Mouse (Mus musculus) hindbrain, embryonic 11.5 days (tissue): ENCODE results near the gene Gm8994. TPM values are rescaled to one million over a fixed set of nuclear protein-coding genes. Genes with fewer than 3 reads are reported as not detected.

ENCODE experiments used
- ATAC-seq: fragments of 200-750 bp; cut with Nextera tagmentation; 2 replicates; pipeline ENCODE4 v1.8.0; 2017; ENCODE audit warnings: mild to moderate bottlenecking, moderate TSS enrichment, moderate library complexity; ENCODE audit not compliant: low FRiP score
- DNase-seq: peaks from one replicate; pipeline ENCODE4 v3.0.0-alpha.2; 2015; ENCODE audit warnings: low spot score
- H3K27ac ChIP-seq: fragments of 300-500 bp; sonication (generic); 2 replicates; pipeline ENCODE4 v1.5.1; 2014; ENCODE audit warnings: mild to moderate bottlenecking, low read depth, low read length
- H3K27me3 ChIP-seq: fragments of 300-500 bp; sonication (generic); 2 replicates; pipeline ENCODE4 v1.6.1; 2014; ENCODE audit warnings: mild to moderate bottlenecking, low read length, moderate library complexity, mixed read lengths; ENCODE audit not compliant: control insufficient read depth, insufficient read depth
- H3K36me3 ChIP-seq: fragments of 300-500 bp; sonication (generic); 2 replicates; pipeline ENCODE4 v1.6.1; 2014; ENCODE audit warnings: mild to moderate bottlenecking, low read length, moderate library complexity, mixed read lengths; ENCODE audit not compliant: control insufficient read depth, insufficient read depth
- H3K4me1 ChIP-seq: fragments of 300-500 bp; sonication (generic); replicated peaks from 2 replicates; pipeline ENCODE4 v1.6.1; 2014; ENCODE audit warnings: low read length, mixed read lengths; ENCODE audit not compliant: control insufficient read depth, insufficient read depth
- H3K4me2 ChIP-seq: fragments of 300-500 bp; sonication (generic); replicated peaks from 2 replicates; pipeline ENCODE4 v1.6.1; 2014; ENCODE audit warnings: mild to moderate bottlenecking, low read depth, low read length
- H3K4me3 ChIP-seq: fragments of 300-500 bp; sonication (generic); 2 replicates; pipeline ENCODE4 v1.5.1; 2014; ENCODE audit warnings: low read depth, low read length
- H3K9ac ChIP-seq: fragments of 300-500 bp; sonication (generic); 2 replicates; pipeline ENCODE4 v1.6.1; 2014; ENCODE audit warnings: low read depth, low read length
- H3K9me3 ChIP-seq: fragments of 300-500 bp; sonication (generic); 2 replicates; pipeline ENCODE4 v1.6.1; 2016; ENCODE audit warnings: low read length; ENCODE audit not compliant: control insufficient read depth
- WGBS: fragments of 180-500 bp; shearing (Covaris S2); extraction: QIAGEN DNeasy Blood & Tissue Kit; methylation state at CpG from one replicate; pipeline ENCODE4 v1.1.7; 2014; 5-methylcytosine and 5-hydroxymethylcytosine counted together
- polyA plus RNA-seq: library from polyadenylated mRNA; unstranded; fragments of >200 nt; fragmentation: Nextera tagmentation; extraction: Ambion mirVana; gene quantifications from 2 replicates; pipeline ENCODE4 v1.2.1, GENCODE M21; 2014

The Gm8994 gene
- polyA plus RNA-seq, 1 experiment from 2014 or later = not detected

GRCm38 (mm10) chr6:136345641-136346040 is 18.3 kb downstream of the Gm8994 start:
- Histone ChIP-seq H3K4me2 (no peak overlapping the region), H3K4me1 (no peaks in the 10 kb centered on the region), H3K27ac (no peak overlapping the region), H3K9ac (no peak overlapping the region), H3K36me3 (no peaks in the 10 kb centered on the region), H3K4me3 (no peak overlapping the region), H3K9me3 (no peaks in the 10 kb centered on the region), H3K27me3 (no peaks in the 10 kb centered on the region)
- DNase-seq (no peak), ATAC-seq (no peak)
- WGBS = 90% methylated on average over 7 of the region's 7 CpGs

- no peak overlapping the region for H3K9ac ChIP-seq
- DNase-seq (peak; percentile 14), ATAC-seq (no peak)
- H3K9me3 ChIP-seq = no peaks in the 10 kb centered on the region
- H3K4me3 ChIP-seq = no peak overlapping the region
- no peaks in the 10 kb centered on the region for H3K36me3 ChIP-seq
- H3K4me2 ChIP-seq = no peak overlapping the region
- WGBS = 50% methylated on average over 5 of the region's 5 CpGs
- no peaks in the 10 kb centered on the region for H3K4me1 ChIP-seq
- no peaks in the 10 kb centered on the region for H3K27me3 ChIP-seq
- H3K27ac ChIP-seq = no peak overlapping the region
These were observed 19.7 kb downstream of the Gm8994 start for GRCm38 (mm10) chr6:136347053-136347452.

- DNase-seq (no peak), ATAC-seq (no peak; the same call in 1 of the 2 replicates)
- Histone ChIP-seq H3K9ac (no peak overlapping the region), H3K4me1 (no peaks in the 10 kb centered on the region), H3K27ac (no peak overlapping the region), H3K4me2 (no peak overlapping the region), H3K9me3 (no peaks in the 10 kb centered on the region), H3K4me3 (no peak overlapping the region), H3K27me3 (no peaks in the 10 kb centered on the region), H3K36me3 (no peaks in the 10 kb centered on the region)
- WGBS = 62% methylated on average over 9 of the region's 9 CpGs
These were observed 20.3 kb downstream of the Gm8994 start for GRCm38 (mm10) chr6:136347631-136348030.

GRCm38 (mm10) chr6:136353399-136354184 is 26.3 kb downstream of the Gm8994 start:
- H3K27ac ChIP-seq = no peak overlapping the region
- H3K4me3 ChIP-seq = no peak overlapping the region
- DNase-seq (peak; percentile 87), ATAC-seq (peak; percentile 47; the same call in 1 of the 2 replicates)
- no peak overlapping the region for H3K9ac ChIP-seq
- H3K4me2 ChIP-seq = no peak overlapping the region
- H3K27me3 ChIP-seq = no peaks in the 10 kb centered on the region
- no peaks in the 10 kb centered on the region for H3K4me1 ChIP-seq
- 42% methylated on average over 11 of the region's 11 CpGs for WGBS
- H3K36me3 ChIP-seq = no peaks in the 10 kb centered on the region
- H3K9me3 ChIP-seq = no peaks in the 10 kb centered on the region

GRCm38 (mm10) chr6:136358471-136358870 is 31.1 kb downstream of the Gm8994 start:
- 90% methylated on average over 5 of the region's 5 CpGs for WGBS
- ATAC-seq (no peak), DNase-seq (no peak)
- no peak overlapping the region for H3K4me2 ChIP-seq
- H3K4me1 ChIP-seq = no peaks in the 10 kb centered on the region
- H3K4me3 ChIP-seq = no peak overlapping the region
- no peak overlapping the region for H3K27ac ChIP-seq
- no peaks in the 10 kb centered on the region for H3K9me3 ChIP-seq
- no peak overlapping the region for H3K9ac ChIP-seq
- H3K27me3 ChIP-seq = no peaks in the 10 kb centered on the region
- H3K36me3 ChIP-seq = no peaks in the 10 kb centered on the region

GRCm38 (mm10) chr6:136363313-136363712 is 36.0 kb downstream of the Gm8994 start:
- Histone ChIP-seq H3K9ac (no peak overlapping the region), H3K4me1 (no peaks in the 10 kb centered on the region), H3K4me2 (no peak overlapping the region), H3K9me3 (no peaks in the 10 kb centered on the region), H3K36me3 (no peaks in the 10 kb centered on the region), H3K27me3 (no peaks in the 10 kb centered on the region), H3K4me3 (no peak overlapping the region), H3K27ac (no peak overlapping the region)
- ATAC-seq (no peak), DNase-seq (no peak)
- WGBS = 90% methylated on average over 8 of the region's 8 CpGs

GRCm38 (mm10) chr6:136364008-136364407 is 36.7 kb downstream of the Gm8994 start:
- Histone ChIP-seq H3K27me3 (no peaks in the 10 kb centered on the region), H3K27ac (no peak overlapping the region), H3K4me1 (no peaks in the 10 kb centered on the region), H3K9ac (no peak overlapping the region), H3K4me2 (no peak overlapping the region), H3K36me3 (no peaks in the 10 kb centered on the region), H3K9me3 (no peaks in the 10 kb centered on the region), H3K4me3 (no peak overlapping the region)
- DNase-seq = no peak
- WGBS = 76% methylated on average over 4 of the region's 4 CpGs
- no peak for ATAC-seq

GRCm38 (mm10) chr6:136364430-136365098 is 37.2 kb downstream of the Gm8994 start:
- H3K27me3 ChIP-seq = no peaks in the 10 kb centered on the region
- no peak overlapping the region for H3K4me3 ChIP-seq
- WGBS = 78% methylated on average over 12 of the region's 12 CpGs
- H3K27ac ChIP-seq = no peak overlapping the region
- no peaks in the 10 kb centered on the region for H3K4me1 ChIP-seq
- no peak overlapping the region for H3K9ac ChIP-seq
- H3K4me2 ChIP-seq = no peak overlapping the region
- no peaks in the 10 kb centered on the region for H3K9me3 ChIP-seq
- no peaks in the 10 kb centered on the region for H3K36me3 ChIP-seq
- ATAC-seq (no peak), DNase-seq (no peak)

- Histone ChIP-seq H3K4me1 (no peaks in the 10 kb centered on the region), H3K4me2 (no peak overlapping the region), H3K27me3 (no peaks in the 10 kb centered on the region), H3K4me3 (no peak overlapping the region), H3K36me3 (no peaks in the 10 kb centered on the region), H3K9ac (no peak overlapping the region), H3K9me3 (no peaks in the 10 kb centered on the region), H3K27ac (no peak overlapping the region)
- ATAC-seq (no peak), DNase-seq (no peak)
These were observed 48.8 kb downstream of the Gm8994 start for GRCm38 (mm10) chr6:136376097-136376496.
